In genomic region chr4:156192421-156193199, GRCm38 (mm10) we compare ENCODE assay signal across 9 mouse cellular contexts. TPM values are rescaled to one million over a fixed set of nuclear protein-coding genes. Genes with fewer than 3 reads are reported as not detected.
DNase-seq lines count a peak whose midpoint lies in the region; ATAC-seq lines count a peak whose summit lies in the region.
"Had no signal": no experiment of that assay in that cellular context is flagged by ENCODE, and none has a peak within 500 bp of the region (broad histone marks: within the 10 kb centered on the region; RNA-seq: fewer than 3 reads in every experiment).

No protein-coding gene starts in this region.

- ATAC-seq in forebrain, embryonic 16.5 days, result no peak
- ATAC-seq in kidney, embryonic 15.5 days (replicated peaks; ENCODE audit: low FRiP score), result peak; percentile 16
- ATAC-seq in megakaryocyte-erythroid progenitor cell, adult 5-6 weeks (replicated peaks; ENCODE audit: low FRiP score, low TSS enrichment, poor library complexity, severe bottlenecking), result no peak
- ATAC-seq: Patski had no signal

- H3K4me3 ChIP-seq in forebrain, embryonic 16.5 days (replicated peaks; ENCODE audit: low read length), result no peak overlapping the region
- H3K4me3 ChIP-seq in kidney, embryonic 15.5 days (replicated peaks), result no peak overlapping the region

- H3K4me2 ChIP-seq in forebrain, embryonic 16.5 days (ENCODE audit: low read length), result no peak overlapping the region
- H3K4me2 ChIP-seq in kidney, embryonic 15.5 days, result peak overlapping the region; percentile 30

- peak; percentile 68 to 80 for DNase-seq in layer of hippocampus, postnatal 10 days (ENCODE audit: low spot score in 2 of 2)
- no peak for DNase-seq in layer of hippocampus, adult 8-10 months (ENCODE audit: low spot score in 2 of 2)
- DNase-seq in lung, postnatal 36 days, result peak; percentile 81
- DNase-seq in cerebellum, adult 18-20 months, result no peak
- DNase-seq in thymus, postnatal 36 days, result no peak

- no peaks in the 10 kb centered on the region for H3K9me3 ChIP-seq in forebrain, embryonic 16.5 days (ENCODE audit: control insufficient read depth, low read length)
- no peaks in the 10 kb centered on the region for H3K9me3 ChIP-seq in kidney, embryonic 15.5 days (replicated peaks)

- 0 out of 2 replicates have a peak overlapping the region, but pooled peaks have one; percentile 43 for H3K27ac ChIP-seq in forebrain, embryonic 16.5 days (ENCODE audit: low read length)
- H3K27ac ChIP-seq in kidney, embryonic 15.5 days, result peak overlapping the region; percentile 92

- 44% methylated on average over 8 of the region's 8 CpGs for WGBS in forebrain, embryonic 16.5 days
- WGBS in kidney, embryonic 15.5 days, result 32% methylated on average over 8 of the region's 8 CpGs

- H3K36me3 ChIP-seq in forebrain, embryonic 16.5 days (ENCODE audit: control insufficient read depth, insufficient read depth), result peaks cover 6% of the 10 kb centered on the region
- H3K36me3 ChIP-seq in kidney, embryonic 15.5 days, result peaks cover 35% of the 10 kb centered on the region

- H3K9ac ChIP-seq in forebrain, embryonic 16.5 days (replicated peaks; ENCODE audit: low read depth, low read length), result no peak overlapping the region
- H3K9ac ChIP-seq in kidney, embryonic 15.5 days, result 0 out of 2 replicates have a peak overlapping the region, but pooled peaks have one; percentile 21

- H3K27me3 ChIP-seq in forebrain, embryonic 16.5 days (replicated peaks; ENCODE audit: control insufficient read depth, insufficient read depth, low read length), result no peaks in the 10 kb centered on the region
- no peaks in the 10 kb centered on the region for H3K27me3 ChIP-seq in kidney, embryonic 15.5 days
- H3K27me3 ChIP-seq: Patski had no signal

- peaks cover 63% of the 10 kb centered on the region for H3K4me1 ChIP-seq in forebrain, embryonic 16.5 days (replicated peaks; ENCODE audit: control insufficient read depth, insufficient read depth, low read length)
- H3K4me1 ChIP-seq in kidney, embryonic 15.5 days, result peaks cover 91% of the 10 kb centered on the region

RNA-seq across cellular contexts. Expression of gene Agrn, which starts 4.7 kb away (rescaled TPM):
- total RNA-seq in layer of hippocampus, postnatal 10 days (2021), result 100 to 1,000 TPM; 256 to 262 TPM
- 100 to 1,000 TPM; 125 to 145 (median 144) TPM for total RNA-seq in layer of hippocampus, adult 8-10 months (2022)
- 113 and 125 TPM in 2 replicates for polyA plus RNA-seq in forebrain, embryonic 16.5 days (2015; fragmentation: Nextera tagmentation; extraction: Ambion mirVana)
- 83.9 and 96.4 TPM in 2 replicates for polyA plus RNA-seq in kidney, embryonic 15.5 days (2015; fragmentation: Nextera tagmentation; extraction: Ambion mirVana)
- total RNA-seq in megakaryocyte-erythroid progenitor cell, adult 5-6 weeks (2014; fragmentation: Nextera tagmentation), result 7.8 and 8.9 TPM in 2 replicates
- 3.3 TPM in 2 replicates for total RNA-seq in megakaryocyte-erythroid progenitor cell, adult 5-6 weeks (2017)

RNA-seq across cellular contexts. Expression of gene Isg15, which starts 8.0 kb away (rescaled TPM):
- total RNA-seq in layer of hippocampus, postnatal 10 days (2021), result not detected
- total RNA-seq in layer of hippocampus, adult 8-10 months (2022), result 1 to 10 TPM in 3 of 4 experiments, under 1 TPM in 1; 0.87 to 2.6 (median 1.7) TPM
- polyA plus RNA-seq in forebrain, embryonic 16.5 days (2015; fragmentation: Nextera tagmentation; extraction: Ambion mirVana), result 1.5 TPM in 2 replicates
- 2.4 and 2.5 TPM in 2 replicates for polyA plus RNA-seq in kidney, embryonic 15.5 days (2015; fragmentation: Nextera tagmentation; extraction: Ambion mirVana)
- total RNA-seq in megakaryocyte-erythroid progenitor cell, adult 5-6 weeks (2014; fragmentation: Nextera tagmentation), result 0.66 and 3.4 TPM in 2 replicates
- total RNA-seq in megakaryocyte-erythroid progenitor cell, adult 5-6 weeks (2017), result 3.2 and 5.6 TPM in 2 replicates

RNA-seq across cellular contexts. Expression of gene AW011738, which starts 10.5 kb away (rescaled TPM):
- total RNA-seq in layer of hippocampus, postnatal 10 days (2021), result 1 to 10 TPM; 6.1 to 6.3 TPM
- total RNA-seq in layer of hippocampus, adult 8-10 months (2022), result 1 to 10 TPM; 5.9 to 7.3 (median 6.3) TPM
- 3.3 and 4.0 TPM in 2 replicates for polyA plus RNA-seq in forebrain, embryonic 16.5 days (2015; fragmentation: Nextera tagmentation; extraction: Ambion mirVana)
- 7.6 and 7.8 TPM in 2 replicates for polyA plus RNA-seq in kidney, embryonic 15.5 days (2015; fragmentation: Nextera tagmentation; extraction: Ambion mirVana)
- 0.55 TPM in 1 of 2 replicates, not detected in the other for total RNA-seq in megakaryocyte-erythroid progenitor cell, adult 5-6 weeks (2014; fragmentation: Nextera tagmentation)
- 0.38 and 1.2 TPM in 2 replicates for total RNA-seq in megakaryocyte-erythroid progenitor cell, adult 5-6 weeks (2017)

RNA-seq across cellular contexts. Expression of gene Perm1, which starts 23.1 kb away (rescaled TPM):
- under 1 TPM; 0.38 to 0.55 TPM for total RNA-seq in layer of hippocampus, postnatal 10 days (2021)
- under 1 TPM; 0.32 to 0.45 (median 0.38) TPM for total RNA-seq in layer of hippocampus, adult 8-10 months (2022)
- polyA plus RNA-seq in forebrain, embryonic 16.5 days (2015; fragmentation: Nextera tagmentation; extraction: Ambion mirVana), result 1.7 and 1.8 TPM in 2 replicates
- polyA plus RNA-seq in kidney, embryonic 15.5 days (2015; fragmentation: Nextera tagmentation; extraction: Ambion mirVana), result 0.84 and 1.0 TPM in 2 replicates
- total RNA-seq in megakaryocyte-erythroid progenitor cell, adult 5-6 weeks (2014; fragmentation: Nextera tagmentation), result not detected in 2 replicates
- not detected in 2 replicates for total RNA-seq in megakaryocyte-erythroid progenitor cell, adult 5-6 weeks (2017)

RNA-seq across cellular contexts. Expression of gene Plekhn1, which starts 42.0 kb away (rescaled TPM):
- total RNA-seq in layer of hippocampus, postnatal 10 days (2021), result 10 to 100 TPM; 36.4 to 41.9 TPM
- total RNA-seq in layer of hippocampus, adult 8-10 months (2022), result 10 to 100 TPM; 38.2 to 52.2 (median 46.4) TPM
- polyA plus RNA-seq in forebrain, embryonic 16.5 days (2015; fragmentation: Nextera tagmentation; extraction: Ambion mirVana), result 27.6 and 31.9 TPM in 2 replicates
- polyA plus RNA-seq in kidney, embryonic 15.5 days (2015; fragmentation: Nextera tagmentation; extraction: Ambion mirVana), result 19.1 and 21.4 TPM in 2 replicates
- 16.9 and 31.4 TPM in 2 replicates for total RNA-seq in megakaryocyte-erythroid progenitor cell, adult 5-6 weeks (2014; fragmentation: Nextera tagmentation)
- 8.7 and 11.7 TPM in 2 replicates for total RNA-seq in megakaryocyte-erythroid progenitor cell, adult 5-6 weeks (2017)

Comparison
In these comparisons a context has a peak if more than half of its experiments do, and no peak if none do; other contexts are left out.
1. DNase-seq: peak in layer of hippocampus, postnatal 10 days (2 of 2) and lung, postnatal 36 days (single experiment); none in layer of hippocampus, adult 8-10 months (0 of 2), cerebellum, adult 18-20 months (0 of 2) and thymus, postnatal 36 days (0 of 2).
2. RNA of gene Agrn, which starts 4.7 kb away (total RNA-seq): 256 to 262 TPM in layer of hippocampus, postnatal 10 days and 125 to 145 TPM in layer of hippocampus, adult 8-10 months; 3.3 to 8.9 TPM in megakaryocyte-erythroid progenitor cell, adult 5-6 weeks; every median in the first group is over 10 times any median in the second.